Mouse (Mus musculus) heart, embryonic 16.5 days (tissue): ENCODE data around the gene Cabp4. TPM values are rescaled to one million over a fixed set of nuclear protein-coding genes. Genes with fewer than 3 reads are reported as not detected.

ENCODE experiments used
- ATAC-seq: fragments of 200-750 bp; cut with Nextera tagmentation; replicated peaks from 2 replicates; pipeline ENCODE4 v1.8.0; 2017; ENCODE audit warnings: moderate number of reproducible peaks; ENCODE audit not compliant: insufficient read depth, low FRiP score; ENCODE audit errors: extremely low read depth
- H3K27ac ChIP-seq: fragments of 300-500 bp; sonication (generic); 2 replicates; pipeline ENCODE4 v1.5.1; 2014; ENCODE audit warnings: mild to moderate bottlenecking, low read length, control low read depth, moderate library complexity
- H3K27me3 ChIP-seq: fragments of 300-500 bp; sonication (generic); 2 replicates; pipeline ENCODE4 v1.6.1; 2014; ENCODE audit warnings: low read length, mixed read lengths; ENCODE audit not compliant: control insufficient read depth, insufficient read depth
- H3K36me3 ChIP-seq: fragments of 300-500 bp; sonication (generic); 2 replicates; pipeline ENCODE4 v1.6.1; 2014; ENCODE audit not compliant: control insufficient read depth, insufficient read depth
- H3K4me1 ChIP-seq: fragments of 300-500 bp; sonication (generic); 2 replicates; pipeline ENCODE4 v1.6.1; 2014; ENCODE audit warnings: low read length, mixed read lengths; ENCODE audit not compliant: control insufficient read depth, insufficient read depth
- H3K4me2 ChIP-seq: fragments of 300-500 bp; sonication (generic); 2 replicates; pipeline ENCODE4 v1.6.1; 2014; ENCODE audit warnings: low read depth, mild to moderate bottlenecking, control low read depth, low read length
- H3K4me3 ChIP-seq: fragments of 300-500 bp; sonication (generic); 2 replicates; pipeline ENCODE4 v1.5.1; 2014; ENCODE audit warnings: mild to moderate bottlenecking, control low read depth, low read length
- H3K9ac ChIP-seq: fragments of 300-500 bp; sonication (generic); 2 replicates; pipeline ENCODE4 v1.6.1; 2014; ENCODE audit warnings: low read length, control low read depth
- H3K9me3 ChIP-seq: fragments of 300-500 bp; sonication (generic); replicated peaks from 2 replicates; pipeline ENCODE4 v1.6.1; 2016; ENCODE audit warnings: low read length; ENCODE audit not compliant: control insufficient read depth
- WGBS: fragments of 180-500 bp; shearing (Covaris S2); extraction: QIAGEN DNeasy Blood & Tissue Kit; methylation state at CpG from one replicate; pipeline ENCODE4 v1.1.7; 2014; 5-methylcytosine and 5-hydroxymethylcytosine counted together
- polyA plus RNA-seq: library from polyadenylated mRNA; unstranded; fragments of >200 nt; fragmentation: Nextera tagmentation; extraction: Ambion mirVana; gene quantifications from 2 replicates; pipeline ENCODE4 v1.2.1, GENCODE M21; 2015

The Cabp4 gene
- polyA plus RNA-seq, 1 experiment from 2014 or later: not detected

DNA sequence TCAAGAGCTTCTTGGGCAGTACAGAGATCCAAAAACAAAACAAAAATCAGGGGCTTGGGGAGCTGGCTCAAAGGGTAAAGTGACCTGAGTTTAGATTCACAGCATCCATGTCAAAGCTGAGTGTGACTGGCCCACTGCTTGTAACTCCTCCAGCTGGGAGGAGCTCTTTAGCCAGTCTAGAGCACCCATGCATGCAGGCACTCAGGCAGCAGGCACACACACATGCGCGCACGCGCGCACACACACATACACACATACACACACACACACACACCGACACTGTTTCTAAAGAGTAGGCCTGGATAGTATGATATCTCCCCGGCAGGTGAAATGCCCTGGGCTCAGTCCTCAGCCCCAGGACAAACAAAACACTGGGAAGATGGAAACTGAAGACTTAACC is 26.8 kb downstream of the Cabp4 start:
- WGBS: 96% methylated on average over 7 of the region's 7 CpGs
- Histone ChIP-seq H3K4me2 (no peak overlapping the region), H3K9me3 (no peaks in the 10 kb centered on the region), H3K36me3 (peaks cover 20% of the 10 kb centered on the region), H3K9ac (no peak overlapping the region), H3K27ac (no peak overlapping the region), H3K4me3 (no peak overlapping the region), H3K27me3 (no peaks in the 10 kb centered on the region), H3K4me1 (peaks cover 18% of the 10 kb centered on the region)
- ATAC-seq: no peak

DNA sequence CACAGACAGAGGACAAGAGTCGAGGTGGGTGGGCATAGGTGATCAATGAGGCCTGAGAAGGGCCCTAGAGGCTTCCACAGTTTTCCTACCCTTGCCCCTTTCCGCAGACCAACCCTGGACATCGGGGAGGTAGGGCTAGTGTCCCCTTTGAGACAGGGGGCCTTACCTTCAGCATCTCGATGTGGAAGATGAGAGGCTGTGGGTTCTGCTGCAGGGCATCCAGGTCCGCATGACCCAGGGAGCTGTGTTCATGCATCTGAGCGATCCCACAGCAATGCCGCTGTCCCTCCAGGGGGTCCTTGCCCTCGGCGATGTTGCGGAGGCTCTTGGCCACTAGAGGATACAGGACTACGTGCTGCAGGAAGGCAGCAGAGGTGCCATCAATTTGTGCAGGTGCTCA is 28.0 kb downstream of the Cabp4 start:
- WGBS: 83% methylated on average over 11 of the region's 11 CpGs
- Histone ChIP-seq H3K4me3 (no peak overlapping the region), H3K4me2 (no peak overlapping the region), H3K4me1 (peaks cover 15% of the 10 kb centered on the region), H3K9ac (no peak overlapping the region), H3K36me3 (peaks cover 20% of the 10 kb centered on the region), H3K27ac (no peak overlapping the region), H3K9me3 (no peaks in the 10 kb centered on the region), H3K27me3 (no peaks in the 10 kb centered on the region)
- no peak for ATAC-seq

DNA sequence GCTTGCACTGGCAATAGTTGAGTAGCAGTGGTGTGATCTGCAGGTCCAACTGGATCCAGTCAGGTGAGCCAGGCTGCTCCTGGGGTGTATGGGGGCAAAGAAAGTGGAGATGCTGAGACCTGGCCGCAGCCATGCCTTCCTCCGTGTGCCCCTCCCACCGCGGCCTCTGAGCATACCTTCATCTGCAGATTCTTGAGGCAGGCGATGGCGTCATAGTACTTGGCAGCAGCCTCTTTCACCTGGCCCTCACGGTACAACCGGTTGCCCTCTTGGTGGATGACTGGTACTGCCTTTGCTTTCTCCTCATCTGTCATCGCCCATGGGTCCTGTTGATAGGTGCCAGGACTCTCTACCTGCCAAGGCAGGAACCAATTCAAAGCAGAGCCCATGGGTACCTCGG is 28.7 kb downstream of the Cabp4 start:
- 83% methylated on average over 10 of the region's 10 CpGs for WGBS

DNA sequence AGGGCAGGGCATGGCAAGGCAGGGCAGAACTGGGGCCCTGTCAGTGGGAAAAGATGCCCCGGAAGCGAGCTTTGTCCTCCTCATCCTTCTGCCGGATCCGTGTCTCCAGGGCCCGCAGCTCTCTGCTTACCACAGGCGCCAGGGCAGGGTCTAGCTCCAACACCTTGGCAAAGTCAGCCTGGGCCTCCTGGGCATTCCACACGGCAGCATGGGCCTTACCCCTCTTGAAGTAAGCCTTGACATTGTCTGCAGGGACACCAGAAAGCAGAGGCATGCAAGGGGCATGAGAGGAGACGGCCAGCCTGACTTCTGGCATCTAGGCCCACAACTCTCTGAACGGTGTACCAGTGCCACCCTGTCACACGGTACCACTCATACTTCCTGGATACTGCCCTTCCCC is 29.3 kb downstream of the Cabp4 start:
- no peak overlapping the region; the same call in 1 of the 2 replicates for H3K27ac ChIP-seq
- no peak for ATAC-seq
- no peaks in the 10 kb centered on the region for H3K27me3 ChIP-seq
- H3K9me3 ChIP-seq: no peaks in the 10 kb centered on the region
- H3K4me2 ChIP-seq: no peak overlapping the region
- 86% methylated on average over 10 of the region's 10 CpGs for WGBS
- H3K4me1 ChIP-seq: peaks cover 10% of the 10 kb centered on the region
- peaks cover 20% of the 10 kb centered on the region for H3K36me3 ChIP-seq
- no peak overlapping the region for H3K4me3 ChIP-seq
- H3K9ac ChIP-seq: no peak overlapping the region

More for the DNA sequence above, 28.7 kb downstream of the Cabp4 start:
- H3K4me2 ChIP-seq: no peak overlapping the region
- no peak overlapping the region for H3K4me3 ChIP-seq
- H3K36me3 ChIP-seq: peaks cover 20% of the 10 kb centered on the region
- no peaks in the 10 kb centered on the region for H3K9me3 ChIP-seq
- H3K9ac ChIP-seq: no peak overlapping the region
- peaks cover 10% of the 10 kb centered on the region for H3K4me1 ChIP-seq
- ATAC-seq: no peak
- no peak overlapping the region for H3K27ac ChIP-seq
- no peaks in the 10 kb centered on the region for H3K27me3 ChIP-seq

DNA sequence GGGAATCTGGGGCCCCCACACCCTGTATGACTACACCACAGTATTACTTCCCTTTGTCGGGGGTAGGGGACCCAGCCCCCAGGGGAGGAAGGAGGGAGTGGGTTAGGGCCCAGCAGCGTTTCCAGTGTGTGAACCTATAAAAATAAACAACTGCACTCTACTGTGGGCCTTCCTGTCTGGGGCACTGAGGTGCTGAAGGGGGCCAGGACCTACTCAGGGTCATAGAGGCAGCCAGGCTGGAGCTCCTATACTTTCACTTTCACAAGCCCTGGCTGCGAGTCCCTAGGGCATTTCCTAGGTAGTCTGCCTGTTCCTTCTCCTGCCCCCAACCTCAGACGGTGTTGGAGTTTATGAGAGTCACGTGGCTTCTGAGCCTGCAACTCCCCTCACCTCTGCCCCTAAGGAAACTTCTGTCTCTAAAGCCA is 30.0 kb downstream of the Cabp4 start:
- no peaks in the 10 kb centered on the region for H3K27me3 ChIP-seq
- peak overlapping the region; percentile 11; the same call in 1 of the 2 replicates for H3K4me2 ChIP-seq
- peaks cover 10% of the 10 kb centered on the region for H3K4me1 ChIP-seq
- peak overlapping the region; percentile 35 for H3K9ac ChIP-seq
- H3K36me3 ChIP-seq: peaks cover 20% of the 10 kb centered on the region
- 37% methylated on average over 5 of the region's 5 CpGs for WGBS
- peak overlapping the region; percentile 72 for H3K27ac ChIP-seq
- H3K4me3 ChIP-seq: no peak overlapping the region
- H3K9me3 ChIP-seq: no peaks in the 10 kb centered on the region
- peak; percentile 39; the same call in 1 of the 2 replicates for ATAC-seq

DNA sequence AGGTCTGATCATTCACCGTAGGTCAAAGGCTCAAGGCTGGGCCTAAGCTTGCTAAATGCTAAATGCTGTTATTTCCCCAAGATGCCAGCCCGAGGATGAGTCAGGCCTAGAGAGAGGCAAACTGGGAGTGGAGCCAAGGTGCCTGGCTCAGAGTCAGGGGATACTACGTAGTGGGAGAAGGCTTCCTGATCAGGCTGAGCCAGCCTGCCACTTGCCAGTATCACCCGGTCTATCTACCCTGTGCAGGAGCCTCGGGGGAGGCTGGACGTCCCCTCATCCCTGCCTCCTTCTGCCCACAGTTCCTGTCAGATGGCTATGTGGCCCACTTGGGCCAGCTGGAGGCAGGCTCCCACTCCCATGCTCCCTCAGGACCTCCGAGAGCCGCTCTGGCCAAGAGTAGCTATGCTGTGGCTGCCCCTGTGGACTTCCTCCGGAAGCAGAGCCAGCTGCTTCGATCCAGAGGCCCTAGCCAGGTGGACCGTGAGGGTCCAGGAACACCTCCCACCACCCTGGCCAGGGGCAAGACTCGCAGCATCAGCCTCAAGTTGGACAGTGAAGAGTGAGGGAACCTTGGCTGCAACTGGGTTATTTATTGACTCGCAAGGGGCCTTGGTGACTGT is 30.5 kb downstream of the Cabp4 start:
- H3K9me3 ChIP-seq: no peaks in the 10 kb centered on the region
- H3K9ac ChIP-seq: peak overlapping the region; percentile 35; the same call in 1 of the 2 replicates
- H3K4me3 ChIP-seq: no peak overlapping the region
- peak overlapping the region; percentile 11; the same call in 1 of the 2 replicates for H3K4me2 ChIP-seq
- H3K36me3 ChIP-seq: peaks cover 20% of the 10 kb centered on the region
- H3K27ac ChIP-seq: peak overlapping the region; percentile 72
- H3K4me1 ChIP-seq: peaks cover 10% of the 10 kb centered on the region
- 42% methylated on average over 13 of the region's 13 CpGs for WGBS
- no peaks in the 10 kb centered on the region for H3K27me3 ChIP-seq
- peak; percentile 59; the same call in 1 of the 2 replicates for ATAC-seq

DNA sequence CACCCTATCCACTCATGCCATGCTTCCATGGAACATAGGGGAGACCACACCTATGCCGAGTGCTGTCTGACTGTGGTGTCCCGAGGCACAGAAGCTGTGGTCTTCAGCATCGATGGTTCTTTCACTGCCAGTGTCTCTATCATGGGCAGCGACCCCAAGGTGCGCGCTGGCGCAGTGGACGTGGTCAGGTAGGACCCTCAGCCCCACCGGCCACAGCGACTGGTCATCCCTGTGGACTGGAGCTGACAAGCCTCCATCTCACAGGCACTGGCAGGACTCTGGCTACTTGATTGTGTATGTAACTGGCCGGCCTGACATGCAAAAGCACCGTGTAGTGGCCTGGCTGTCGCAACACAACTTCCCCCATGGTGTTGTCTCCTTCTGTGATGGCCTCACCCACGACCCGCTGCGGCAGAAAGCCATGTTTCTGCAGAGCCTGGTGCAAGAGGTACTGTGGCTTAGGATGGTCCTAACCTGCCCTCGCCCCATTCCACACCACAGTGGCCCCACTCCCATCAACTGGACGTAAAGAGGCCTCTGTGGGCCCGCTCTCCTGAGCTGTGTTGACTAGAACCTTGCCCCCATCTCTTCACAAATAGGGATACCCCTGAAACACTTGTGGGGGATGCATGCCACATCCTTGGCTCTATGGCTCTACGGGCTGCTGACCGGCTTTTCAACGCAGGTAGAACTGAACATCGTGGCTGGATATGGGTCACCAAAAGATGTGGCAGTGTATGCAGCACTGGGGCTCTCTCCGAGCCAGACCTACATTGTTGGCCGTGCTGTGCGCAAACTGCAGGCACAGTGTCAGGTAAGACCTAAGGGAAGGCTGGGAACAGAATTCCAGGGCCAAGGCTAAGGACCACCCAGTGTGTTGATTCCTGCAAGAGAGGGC is 31.5 kb downstream of the Cabp4 start:
- no peaks in the 10 kb centered on the region for H3K9me3 ChIP-seq
- WGBS: 93% methylated on average over 26 of the region's 26 CpGs
- peaks cover 10% of the 10 kb centered on the region for H3K4me1 ChIP-seq
- H3K4me2 ChIP-seq: no peak overlapping the region
- no peak for ATAC-seq
- H3K9ac ChIP-seq: no peak overlapping the region
- H3K36me3 ChIP-seq: peaks cover 16% of the 10 kb centered on the region
- H3K4me3 ChIP-seq: no peak overlapping the region
- no peaks in the 10 kb centered on the region for H3K27me3 ChIP-seq
- no peak overlapping the region for H3K27ac ChIP-seq

DNA sequence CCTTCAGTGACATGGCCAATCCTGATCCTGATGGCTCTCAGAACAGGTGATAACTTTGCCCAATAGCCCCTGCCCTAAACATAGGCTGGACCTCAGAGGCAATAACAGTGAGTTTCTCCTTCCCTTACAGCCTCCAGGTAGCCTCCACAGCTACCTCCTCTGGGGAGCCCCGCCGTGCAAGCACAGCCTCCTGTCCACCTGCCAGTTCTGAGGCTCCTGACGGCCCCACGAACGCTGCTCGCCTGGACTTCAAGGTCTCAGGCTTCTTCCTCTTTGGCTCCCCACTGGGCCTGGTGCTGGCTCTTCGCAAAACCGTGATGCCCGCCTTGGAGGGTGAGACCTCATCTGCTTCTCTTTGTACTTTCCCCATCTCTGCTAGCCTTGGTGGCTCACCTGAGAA is 35.3 kb downstream of the Cabp4 start:
- H3K27ac ChIP-seq: no peak overlapping the region
- H3K4me1 ChIP-seq: peaks cover 6% of the 10 kb centered on the region
- H3K9me3 ChIP-seq: no peaks in the 10 kb centered on the region
- H3K4me3 ChIP-seq: no peak overlapping the region
- H3K27me3 ChIP-seq: no peaks in the 10 kb centered on the region
- no peak overlapping the region for H3K4me2 ChIP-seq
- ATAC-seq: no peak
- H3K36me3 ChIP-seq: no peaks in the 10 kb centered on the region; the same call in 1 of the 2 replicates
- no peak overlapping the region for H3K9ac ChIP-seq
- whole genome bisulfite sequencing: 83% methylated on average over 9 of the region's 9 CpGs

DNA sequence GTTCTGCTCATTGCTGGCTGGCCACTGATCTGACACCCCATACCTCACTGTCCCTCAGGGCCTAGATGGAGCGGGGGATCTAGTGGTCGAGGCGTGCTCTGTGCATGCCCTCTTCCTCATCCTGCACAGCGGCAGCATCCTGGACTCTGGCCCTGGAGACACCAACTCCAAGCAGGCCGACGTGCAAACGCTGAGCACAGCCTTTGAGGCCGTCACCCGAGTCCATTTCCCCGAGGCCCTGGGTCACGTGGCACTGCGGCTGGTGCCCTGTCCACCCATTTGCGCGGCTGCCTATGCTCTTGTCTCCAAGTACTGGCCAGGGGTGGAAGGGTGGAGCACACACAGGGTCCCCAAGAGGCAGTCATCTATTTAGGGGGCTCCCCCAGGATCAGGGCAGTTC is 37.2 kb downstream of the Cabp4 start:
- ATAC-seq: no peak
- Histone ChIP-seq H3K4me3 (no peak overlapping the region), H3K4me1 (no peaks in the 10 kb centered on the region), H3K27ac (no peak overlapping the region), H3K9me3 (no peaks in the 10 kb centered on the region), H3K9ac (no peak overlapping the region), H3K4me2 (no peak overlapping the region), H3K27me3 (peaks cover 10% of the 10 kb centered on the region; the same call in 1 of the 2 replicates), H3K36me3 (peaks cover 2% of the 10 kb centered on the region)
- WGBS: 90% methylated on average over 14 of the region's 14 CpGs
